Mouse (Mus musculus): ENCODE measurements around the gene Rac3. TPM values are rescaled to one million over a fixed set of nuclear protein-coding genes. Genes with fewer than 3 reads are reported as not detected.
A peak's percentile ranks its signal among the peaks of the same experiment; 100 is the strongest.

Rac3 gene
- polyA plus RNA-seq, 1 experiment = 2.4 TPM

DNA sequence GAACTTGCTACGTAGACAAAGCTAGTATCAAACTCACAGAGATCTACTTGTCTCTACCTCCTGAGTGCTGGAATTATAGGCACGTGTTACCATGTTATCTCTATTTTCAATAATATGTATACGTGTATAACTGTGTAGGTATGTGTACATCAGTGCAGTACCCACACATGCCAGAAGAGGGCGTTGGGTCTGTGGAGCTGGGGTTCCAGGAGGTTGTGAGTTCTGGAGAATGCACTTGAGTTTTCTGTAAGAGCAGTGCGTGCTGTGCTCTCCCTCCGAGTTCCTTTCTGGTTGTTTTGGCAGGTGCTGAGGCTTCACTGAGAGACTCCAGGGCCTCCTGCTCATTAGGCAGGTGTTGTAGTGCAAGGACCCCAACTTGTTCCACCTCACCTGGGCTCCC is 24.7 kb upstream of the Rac3 start:
- Histone ChIP-seq H3K4me1 (ENCODE audit: control insufficient read depth, insufficient read depth, low read length) (no peaks in the 10 kb centered on the region), H3K4me3 (replicated peaks; ENCODE audit: control insufficient read depth, low read depth, low read length) (no peak overlapping the region), H3K27ac (ENCODE audit: control insufficient read depth, insufficient read depth, low read depth, low read length, poor library complexity) (no peak overlapping the region)
- 88% methylated on average over 6 of the region's 6 CpGs for WGBS
- peak; percentile 22; the same call in 1 of the 2 replicates for TF ChIP-seq CTCF (IDR thresholded peaks at IDR 0.05; ENCODE audit: control insufficient read depth, insufficient read depth, low read length)
- TF ChIP-seq POLR2A (IDR thresholded peaks at IDR 0.05; ENCODE audit: borderline replicate concordance, control insufficient read depth, low read depth, low read length) = no peak

DNA sequence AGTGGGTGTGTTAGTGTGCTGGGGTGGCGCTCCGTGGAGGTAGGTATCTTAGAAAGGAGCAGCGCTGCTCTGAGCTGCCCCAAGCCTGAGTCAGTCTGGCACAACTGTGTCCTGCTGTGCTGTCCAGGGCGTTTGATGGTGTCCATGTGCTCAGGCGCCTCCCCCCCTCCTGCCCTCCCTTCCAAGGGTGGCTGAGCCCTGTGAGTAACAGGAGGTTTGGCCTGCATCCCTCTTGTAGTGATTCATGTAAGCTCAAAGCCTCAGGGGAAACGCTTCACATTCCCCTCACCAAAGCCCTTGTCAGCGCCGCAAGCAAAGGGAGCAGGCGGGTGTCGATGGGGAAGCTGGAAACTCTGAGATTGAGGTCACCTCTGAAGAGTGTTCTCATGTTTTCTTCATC is 23.5 kb upstream of the Rac3 start:
- no peaks in the 10 kb centered on the region for H3K4me1 ChIP-seq (ENCODE audit: control insufficient read depth, insufficient read depth, low read length)
- no peak overlapping the region for H3K27ac ChIP-seq (ENCODE audit: control insufficient read depth, insufficient read depth, low read depth, low read length, poor library complexity)
- no peak for TF ChIP-seq POLR2A (IDR thresholded peaks at IDR 0.05; ENCODE audit: borderline replicate concordance, control insufficient read depth, low read depth, low read length)
- no peak overlapping the region for H3K4me3 ChIP-seq (replicated peaks; ENCODE audit: control insufficient read depth, low read depth, low read length)
- 88% methylated on average over 10 of the region's 10 CpGs for WGBS

DNA sequence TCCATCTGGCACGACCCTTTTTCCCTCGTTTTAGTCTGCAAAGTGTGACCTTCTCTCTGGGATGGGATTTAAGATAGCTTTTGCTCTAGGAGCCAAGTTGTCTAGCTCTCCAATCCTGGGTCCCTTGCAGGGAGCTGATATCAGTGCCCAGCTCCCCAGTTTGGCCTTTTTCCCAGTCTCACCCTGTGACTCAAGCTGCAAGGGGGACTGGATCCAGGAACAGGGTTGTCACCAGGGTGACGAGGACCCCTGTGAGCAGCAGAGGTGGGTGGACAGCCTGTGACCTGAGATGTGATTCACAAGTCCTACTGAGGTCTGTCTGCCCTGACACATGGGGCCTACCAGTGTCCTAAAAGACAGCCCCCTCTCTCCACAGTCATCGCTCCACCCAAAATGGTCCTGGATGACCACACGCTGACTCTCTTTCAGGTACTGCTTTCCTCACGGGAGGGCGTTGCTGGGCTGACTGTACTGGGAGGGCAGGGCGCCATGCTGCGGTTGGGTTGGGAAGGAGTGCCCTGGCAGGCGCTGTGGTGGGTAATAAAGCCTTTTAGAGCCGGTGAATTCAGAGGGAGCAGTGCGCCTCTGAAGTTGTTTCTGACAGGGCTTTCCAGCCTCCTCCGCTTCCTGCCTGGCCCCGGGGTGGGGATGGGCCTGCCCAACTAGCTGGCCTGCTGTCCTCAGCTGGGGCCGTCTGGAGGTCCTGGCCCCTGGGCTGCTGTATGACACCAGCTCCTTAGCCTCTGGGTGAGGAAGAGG is 17.4 kb upstream of the Rac3 start:
- WGBS = 84% methylated on average over 15 of the region's 15 CpGs
- TF ChIP-seq CTCF (IDR thresholded peaks at IDR 0.05; ENCODE audit: control insufficient read depth, insufficient read depth, low read length) (no peak), POLR2A (IDR thresholded peaks at IDR 0.05; ENCODE audit: borderline replicate concordance, control insufficient read depth, low read depth, low read length) (no peak)
- H3K4me3 ChIP-seq (replicated peaks; ENCODE audit: control insufficient read depth, low read depth, low read length) = no peak overlapping the region
- no peak overlapping the region for H3K27ac ChIP-seq (ENCODE audit: control insufficient read depth, insufficient read depth, low read depth, low read length, poor library complexity)
- H3K4me1 ChIP-seq (ENCODE audit: control insufficient read depth, insufficient read depth, low read length) = no peaks in the 10 kb centered on the region

DNA sequence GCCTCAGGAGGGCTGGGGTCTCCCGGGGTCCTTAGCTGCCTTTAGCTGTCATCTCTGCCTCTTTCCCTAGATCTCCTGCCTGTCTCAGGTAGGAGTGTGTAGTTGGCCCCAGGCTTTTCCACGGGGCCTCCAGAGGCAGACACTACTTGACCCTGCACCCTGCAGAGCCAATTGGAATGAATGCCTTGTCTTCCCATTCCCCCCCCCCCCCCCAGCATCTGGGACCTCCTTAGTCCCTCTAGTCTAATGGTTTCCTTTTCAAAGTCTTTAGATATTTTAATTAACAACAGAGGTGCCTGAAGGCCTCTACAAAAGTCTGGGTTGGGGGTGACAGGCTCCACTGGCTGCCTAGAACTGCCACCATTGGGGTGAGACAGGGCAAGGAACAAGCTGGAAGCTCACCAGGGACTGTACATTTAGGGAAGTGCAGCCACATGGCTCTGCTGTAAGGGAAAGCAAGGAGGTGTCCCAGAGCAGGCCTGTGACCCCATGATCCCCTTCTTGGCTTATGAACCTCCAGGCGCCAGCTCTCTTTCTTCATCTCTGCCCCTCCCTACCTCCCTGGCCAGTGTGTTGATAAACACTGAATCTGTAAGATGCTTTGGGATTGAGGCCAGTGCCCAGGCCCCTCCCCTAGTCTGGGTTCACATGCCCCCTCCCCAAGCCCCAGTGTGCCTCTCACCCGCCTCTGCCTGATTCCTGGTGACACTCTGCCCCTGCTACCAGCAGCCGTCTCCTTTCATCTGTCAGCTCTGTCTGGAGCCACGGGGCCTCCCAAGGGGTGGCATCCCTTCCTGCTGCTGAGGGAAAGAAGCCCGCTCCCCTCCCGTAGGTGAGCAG is 16.6 kb upstream of the Rac3 start:
- Histone ChIP-seq H3K27ac (ENCODE audit: control insufficient read depth, insufficient read depth, low read depth, low read length, poor library complexity) (no peak overlapping the region), H3K4me3 (replicated peaks; ENCODE audit: control insufficient read depth, low read depth, low read length) (no peak overlapping the region), H3K4me1 (ENCODE audit: control insufficient read depth, insufficient read depth, low read length) (no peaks in the 10 kb centered on the region)
- WGBS = 80% methylated on average over 8 of the region's 8 CpGs
- TF ChIP-seq POLR2A (IDR thresholded peaks at IDR 0.05; ENCODE audit: borderline replicate concordance, control insufficient read depth, low read depth, low read length) (no peak), CTCF (IDR thresholded peaks at IDR 0.05; ENCODE audit: control insufficient read depth, insufficient read depth, low read length) (no peak)

DNA sequence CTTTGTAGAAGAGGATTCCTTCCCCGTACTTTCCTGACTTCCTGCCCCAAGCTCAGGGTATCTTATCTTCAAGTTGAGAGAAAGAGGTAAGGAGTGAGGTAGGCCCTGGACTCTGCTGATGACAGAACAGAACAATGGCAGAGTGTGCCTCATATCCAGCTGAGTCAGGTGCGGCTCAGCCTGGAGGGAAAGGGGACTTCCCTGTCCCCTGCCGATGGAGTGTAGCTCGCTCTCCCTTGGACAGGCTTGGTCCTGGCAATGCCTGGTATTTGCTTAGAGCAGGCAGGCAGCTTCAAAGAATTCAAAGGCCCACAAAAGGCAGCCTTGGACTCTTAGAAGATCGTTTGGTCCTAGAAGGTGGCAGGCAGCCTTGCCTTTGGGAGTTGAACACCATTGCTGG is 15.2 kb upstream of the Rac3 start:
- no peaks in the 10 kb centered on the region for H3K4me1 ChIP-seq (ENCODE audit: control insufficient read depth, insufficient read depth, low read length)
- TF ChIP-seq POLR2A (IDR thresholded peaks at IDR 0.05; ENCODE audit: borderline replicate concordance, control insufficient read depth, low read depth, low read length) = no peak
- no peak overlapping the region for H3K4me3 ChIP-seq (replicated peaks; ENCODE audit: control insufficient read depth, low read depth, low read length)
- H3K27ac ChIP-seq (ENCODE audit: control insufficient read depth, insufficient read depth, low read depth, low read length, poor library complexity) = no peak overlapping the region
- 89% methylated on average over 5 of the region's 5 CpGs for WGBS

DNA sequence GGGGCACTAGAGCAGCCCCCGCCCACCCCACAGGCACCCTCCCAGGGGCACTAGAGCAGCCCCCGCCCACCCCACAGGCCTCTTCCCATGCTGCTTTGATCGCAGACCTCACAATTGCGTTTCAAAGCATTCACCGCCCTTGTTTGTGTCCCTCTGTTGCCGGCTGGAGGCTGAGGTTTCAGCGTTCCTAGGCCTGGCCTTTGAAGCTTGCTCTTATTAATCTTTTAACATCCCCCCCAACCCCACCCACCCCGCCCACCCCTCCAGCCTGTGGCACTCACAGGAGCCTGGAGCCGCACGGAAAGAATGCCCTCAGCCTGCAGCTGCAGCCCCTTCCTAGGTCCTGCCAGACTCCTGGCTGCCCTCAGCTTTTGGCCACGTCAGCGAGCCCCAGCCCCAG is 14.0 kb upstream of the Rac3 start:
- no peak overlapping the region for H3K4me3 ChIP-seq (replicated peaks; ENCODE audit: control insufficient read depth, low read depth, low read length)
- TF ChIP-seq CTCF (IDR thresholded peaks at IDR 0.05; ENCODE audit: control insufficient read depth, insufficient read depth, low read length) = no peak
- TF ChIP-seq POLR2A (IDR thresholded peaks at IDR 0.05; ENCODE audit: borderline replicate concordance, control insufficient read depth, low read depth, low read length) = no peak
- no peak overlapping the region for H3K27ac ChIP-seq (ENCODE audit: control insufficient read depth, insufficient read depth, low read depth, low read length, poor library complexity)
- 85% methylated on average over 12 of the region's 12 CpGs for WGBS
- no peaks in the 10 kb centered on the region for H3K4me1 ChIP-seq (ENCODE audit: control insufficient read depth, insufficient read depth, low read length)

DNA sequence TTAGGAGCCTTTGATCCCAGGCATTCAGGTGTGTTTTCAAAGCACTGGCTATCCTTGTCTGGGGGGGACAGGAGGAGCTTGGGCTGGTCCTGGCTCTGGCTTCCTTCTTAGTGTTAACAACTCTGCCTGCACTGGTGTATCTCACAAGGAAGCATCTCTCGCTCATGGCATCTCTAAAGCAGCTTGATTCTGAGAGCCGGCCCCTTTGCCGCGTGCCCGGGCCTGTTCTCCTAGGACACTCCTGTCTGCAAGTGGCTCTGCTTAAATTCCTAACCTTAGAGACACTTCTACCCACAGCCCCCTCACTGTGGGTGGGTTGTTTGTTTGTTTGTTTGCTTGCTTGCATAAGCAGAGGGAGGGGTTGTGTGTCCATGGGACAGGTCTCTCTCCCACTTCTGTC is 13.3 kb upstream of the Rac3 start:
- Histone ChIP-seq H3K27ac (ENCODE audit: control insufficient read depth, insufficient read depth, low read depth, low read length, poor library complexity) (no peak overlapping the region), H3K4me3 (replicated peaks; ENCODE audit: control insufficient read depth, low read depth, low read length) (no peak overlapping the region), H3K4me1 (ENCODE audit: control insufficient read depth, insufficient read depth, low read length) (no peaks in the 10 kb centered on the region; the same call in 1 of the 2 replicates)
- 91% methylated on average over 5 of the region's 5 CpGs for WGBS
- TF ChIP-seq POLR2A (IDR thresholded peaks at IDR 0.05; ENCODE audit: borderline replicate concordance, control insufficient read depth, low read depth, low read length) (no peak), CTCF (IDR thresholded peaks at IDR 0.05; ENCODE audit: control insufficient read depth, insufficient read depth, low read length) (no peak)

DNA sequence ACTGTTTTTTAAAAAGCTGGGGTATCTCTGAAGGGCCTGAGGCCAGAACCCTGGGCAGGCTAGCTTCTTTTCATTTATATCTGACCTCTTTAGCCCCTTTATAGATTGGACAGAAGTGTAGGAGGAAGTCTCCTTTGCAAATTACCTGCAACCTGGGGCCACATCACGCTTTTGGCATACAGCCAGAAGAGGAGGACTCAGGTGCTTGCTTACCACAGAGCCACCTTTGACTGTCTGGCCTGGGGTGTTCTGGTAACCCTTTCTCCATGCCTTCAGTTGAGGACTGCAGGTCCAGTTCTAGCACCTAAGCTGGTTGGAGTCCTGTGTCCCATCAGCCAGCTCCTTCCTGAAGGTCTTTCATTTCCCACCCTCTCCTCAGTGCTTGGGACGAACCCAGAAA is 11.7 kb upstream of the Rac3 start:
- H3K27ac ChIP-seq (ENCODE audit: control insufficient read depth, insufficient read depth, low read depth, low read length, poor library complexity) = no peak overlapping the region
- 77% methylated on average over 2 of the region's 2 CpGs for WGBS
- H3K4me1 ChIP-seq (ENCODE audit: control insufficient read depth, insufficient read depth, low read length) = no peaks in the 10 kb centered on the region; the same call in 1 of the 2 replicates
- H3K4me3 ChIP-seq (replicated peaks; ENCODE audit: control insufficient read depth, low read depth, low read length) = no peak overlapping the region
- TF ChIP-seq POLR2A (IDR thresholded peaks at IDR 0.05; ENCODE audit: borderline replicate concordance, control insufficient read depth, low read depth, low read length) (no peak), CTCF (IDR thresholded peaks at IDR 0.05; ENCODE audit: control insufficient read depth, insufficient read depth, low read length) (no peak)

Measured in bone marrow, adult 2 months (tissue).